Mouse (Mus musculus) MEL (cell line): ENCODE results near the gene Cntn2.

Experiments
- CTCF ChIP-seq, 3 experiments: IDR thresholded peaks in 2 of 3; conservative IDR thresholded peaks in 1 of 3; 2 replicates each; pipeline ENCODE4 v1.5.1; 2011 to 2012; ENCODE audit warnings: low read length in 3 of 3, low read depth in 2 of 3, mild to moderate bottlenecking in 2 of 3, improper control_type of control experiment in 1 of 3, inconsistent platforms in 1 of 3, mixed read lengths in 1 of 3, moderate library complexity in 1 of 3; ENCODE audit not compliant: control insufficient read depth in 1 of 3, insufficient read depth in 1 of 3, poor library complexity in 1 of 3, severe bottlenecking in 1 of 3
- POLR2A ChIP-seq, 2 experiments: IDR thresholded peaks; 2 replicates each; pipeline ENCODE4 v1.6.1; 2011 to 2012; ENCODE audit warnings: low read length in 2 of 2, mild to moderate bottlenecking in 2 of 2, control low read depth in 1 of 2, improper control_type of control experiment in 1 of 2, low read depth in 1 of 2, moderate library complexity in 1 of 2; ENCODE audit not compliant: control insufficient read depth in 1 of 2, insufficient read depth in 1 of 2, poor library complexity in 1 of 2

GRCm38 (mm10) chr1:132540701-132541100, 2.4 kb downstream of the Cntn2 start:
- TF ChIP-seq CTCF (IDR thresholded peaks at IDR 0.05 in 2 of 3, conservative IDR thresholded peaks at IDR 0.05 in 1 of 3; ENCODE audit: control insufficient read depth in 1 of 3, insufficient read depth in 1 of 3, low read depth in 2 of 3, low read length in 3 of 3, poor library complexity in 1 of 3, severe bottlenecking in 1 of 3) (no peak), POLR2A (IDR thresholded peaks at IDR 0.05; ENCODE audit: control insufficient read depth in 1 of 2, insufficient read depth in 1 of 2, low read depth in 1 of 2, low read length in 2 of 2, poor library complexity in 1 of 2) (no peak)
